Mouse (Mus musculus) G1E-ER4 (cell line): Measurements from ENCODE around the gene Slamf8. TPM values are rescaled to one million over a fixed set of nuclear protein-coding genes. Genes with fewer than 3 reads are reported as not detected.

Experiments
- GATA1 ChIP-seq: IDR thresholded peaks from one replicate; pipeline ENCODE4 v1.8.0; 2012; ENCODE audit warnings: low read length, inconsistent platforms
- polyA plus RNA-seq: library from polyadenylated mRNA; stranded (reverse); fragments of >175 nt; gene quantifications from 2 replicates; pipeline ENCODE4 v1.2.3, GENCODE M21; 2012

Slamf8 gene
- polyA plus RNA-seq, 1 experiment: not detected

GRCm38 (mm10) chr1:172562641-172563464 lies 27.5 kb downstream of the Slamf8 start:
- no peak for TF ChIP-seq GATA1

- TF ChIP-seq GATA1: no peak
Measured at GRCm38 (mm10) chr1:172555638-172556037, 34.7 kb downstream of the Slamf8 start, which contains the start of gene Vsig8. TSS of gene Vsig8 (plus strand) at chr1:172555938.

GRCm38 (mm10) chr1:172552623-172553022 lies 37.7 kb downstream of the Slamf8 start:
- no peak for TF ChIP-seq GATA1

GRCm38 (mm10) chr1:172551009-172551408 lies 39.4 kb downstream of the Slamf8 start:
- TF ChIP-seq GATA1: no peak

- TF ChIP-seq GATA1: no peak
Measured at GRCm38 (mm10) chr1:172550551-172550951, 39.8 kb downstream of the Slamf8 start.

GRCm38 (mm10) chr1:172549717-172550116 lies 40.7 kb downstream of the Slamf8 start:
- no peak for TF ChIP-seq GATA1

- no peak for TF ChIP-seq GATA1
Measured at GRCm38 (mm10) chr1:172549314-172549713, 41.1 kb downstream of the Slamf8 start.

- no peak for TF ChIP-seq GATA1
Measured at GRCm38 (mm10) chr1:172548501-172548900, 41.9 kb downstream of the Slamf8 start.

GRCm38 (mm10) chr1:172546062-172546461 lies 44.3 kb downstream of the Slamf8 start:
- TF ChIP-seq GATA1: no peak

GRCm38 (mm10) chr1:172540283-172540820 lies 50.0 kb downstream of the Slamf8 start:
- TF ChIP-seq GATA1: no peak

- no peak for TF ChIP-seq GATA1
Measured at GRCm38 (mm10) chr1:172539827-172540226, 50.5 kb downstream of the Slamf8 start.

- no peak for TF ChIP-seq GATA1
Measured at GRCm38 (mm10) chr1:172535116-172535515, 55.3 kb downstream of the Slamf8 start.

GRCm38 (mm10) chr1:172532551-172532950 lies 57.8 kb downstream of the Slamf8 start:
- TF ChIP-seq GATA1: no peak

Other genes with a start within 250 kb of the Slamf8 start
- gene Kcnj10, start 249.4 kb downstream of the Slamf8 start, polyA plus RNA-seq: not detected in 2 replicates
- 10.6 and 13.0 TPM in 2 replicates for gene Pigm, start 214.0 kb downstream of the Slamf8 start, polyA plus RNA-seq
- gene Slamf9, start 115.2 kb downstream of the Slamf8 start, polyA plus RNA-seq: not detected in 2 replicates
- gene Igsf9, start 108.8 kb downstream of the Slamf8 start, polyA plus RNA-seq: not detected in 2 replicates
- 837 and 1,350 TPM in 2 replicates for gene Tagln2, start 90.5 kb downstream of the Slamf8 start, polyA plus RNA-seq
- gene Cfap45, start 69.8 kb downstream of the Slamf8 start, polyA plus RNA-seq: 0.03 and 0.09 TPM in 2 replicates
- gene Vsig8, start 34.6 kb downstream of the Slamf8 start, polyA plus RNA-seq: not detected in 2 replicates
- not detected in 2 replicates for gene Fcrl6, start 12.0 kb upstream of the Slamf8 start, polyA plus RNA-seq
- not detected in 2 replicates for gene Dusp23, start 42.4 kb upstream of the Slamf8 start, polyA plus RNA-seq
- gene Crp, start 107.5 kb upstream of the Slamf8 start, polyA plus RNA-seq: not detected in 2 replicates